ENCODE assay signal across 8 mouse cellular contexts in the genomic region with DNA sequence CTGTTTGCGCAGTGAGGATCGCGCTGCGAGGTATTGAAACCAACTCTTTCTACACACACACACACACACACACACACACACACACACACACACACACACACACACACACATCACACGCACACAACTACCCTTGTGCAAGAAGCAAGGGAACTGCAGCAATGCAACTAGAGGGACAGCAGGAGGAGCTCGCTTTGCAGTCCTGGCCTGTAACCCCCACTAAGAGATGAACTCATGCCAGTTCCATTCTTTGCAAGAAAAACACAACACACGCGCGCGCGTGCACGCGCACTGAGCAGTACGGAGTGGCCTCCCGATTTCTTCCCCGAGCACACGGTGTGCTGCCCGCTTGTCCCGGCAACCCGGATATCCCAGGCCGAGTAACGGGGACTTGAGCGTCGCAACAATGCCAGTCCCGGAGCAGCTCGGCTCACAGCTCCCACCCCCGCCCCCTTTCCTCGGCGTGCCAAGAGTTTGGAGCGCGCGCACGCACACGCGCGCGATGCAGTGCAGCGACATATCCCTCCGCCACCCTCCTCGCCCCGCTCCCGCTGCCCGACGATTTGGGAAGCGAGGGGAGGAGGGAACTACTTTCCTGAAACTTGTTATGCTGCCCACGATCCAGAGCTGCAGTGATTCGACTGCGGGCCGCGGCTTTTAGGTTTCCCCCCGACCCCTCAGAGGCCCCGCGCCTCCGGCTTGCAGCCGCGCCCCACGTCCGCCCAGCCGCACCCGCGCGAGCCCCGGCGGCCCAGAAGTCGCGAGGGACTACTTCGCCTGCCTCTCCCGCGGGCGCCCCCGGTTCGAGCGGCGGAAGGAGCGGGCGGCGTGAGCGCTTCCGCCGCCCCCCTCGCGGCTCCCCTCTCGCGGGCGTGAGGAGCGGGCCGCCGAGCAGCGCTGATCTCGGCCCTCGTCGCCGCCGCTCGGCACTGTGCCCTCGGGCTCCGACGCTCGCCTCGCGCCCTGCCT. TPM values are rescaled to one million over a fixed set of nuclear protein-coding genes. Genes with fewer than 3 reads are reported as not detected.
A peak's percentile ranks its signal among the peaks of the same experiment; 100 is the strongest.
DNase-seq lines count a peak whose midpoint lies in the region; ATAC-seq and TF ChIP-seq lines count a peak whose summit lies in the region.

No protein-coding gene starts in this region.

- under 1% methylated on average over 100 of the region's 101 CpGs for WGBS in bone marrow, adult 2 months
- WGBS in embryonic facial prominence, embryonic 15.5 days, result under 1% methylated on average over 85 of the region's 101 CpGs
- WGBS in limb, embryonic 14.5 days, result under 1% methylated on average over 76 of the region's 101 CpGs
- under 1% methylated on average over 73 of the region's 101 CpGs for WGBS in midbrain, postnatal 0 days

- peak overlapping the region; percentile 67 for H3K4me2 ChIP-seq in embryonic facial prominence, embryonic 15.5 days (replicated peaks)
- peak overlapping the region; percentile 72 for H3K4me2 ChIP-seq in limb, embryonic 14.5 days (replicated peaks; ENCODE audit: low read depth, low read length, severe bottlenecking)
- H3K4me2 ChIP-seq in midbrain, postnatal 0 days (ENCODE audit: low read depth, low read length, poor library complexity, severe bottlenecking), result peak overlapping the region; percentile 68

- TF ChIP-seq CTCF in bone marrow, adult 2 months (IDR thresholded peaks at IDR 0.05; ENCODE audit: control insufficient read depth, insufficient read depth, low read length), result peak; percentile 39; the same call in 1 of the 2 replicates
- TF ChIP-seq CTCF in midbrain, postnatal 0 days (IDR thresholded peaks at IDR 0.05), result peak; percentile 73

- no peaks in the 10 kb centered on the region for H3K9me3 ChIP-seq in embryonic facial prominence, embryonic 15.5 days (replicated peaks)
- no peaks in the 10 kb centered on the region for H3K9me3 ChIP-seq in limb, embryonic 14.5 days (ENCODE audit: control insufficient read depth, low read length)
- H3K9me3 ChIP-seq in midbrain, postnatal 0 days (ENCODE audit: low read length), result no peaks in the 10 kb centered on the region

- H3K36me3 ChIP-seq in embryonic facial prominence, embryonic 15.5 days, result no peaks in the 10 kb centered on the region
- H3K36me3 ChIP-seq in limb, embryonic 14.5 days (ENCODE audit: control insufficient read depth, insufficient read depth, low read length), result no peaks in the 10 kb centered on the region
- no peaks in the 10 kb centered on the region for H3K36me3 ChIP-seq in midbrain, postnatal 0 days (ENCODE audit: insufficient read depth, low read length)

- ATAC-seq in embryonic facial prominence, embryonic 15.5 days (ENCODE audit: insufficient number of reproducible peaks, low FRiP score, low TSS enrichment, low read depth), result peak; percentile 84
- peak; percentile 86 for ATAC-seq in limb, embryonic 14.5 days (ENCODE audit: low FRiP score, low read depth)
- ATAC-seq in midbrain, postnatal 0 days (ENCODE audit: low FRiP score), result peak; percentile 84

- H3K4me1 ChIP-seq in bone marrow, adult 2 months (ENCODE audit: control insufficient read depth, insufficient read depth, low read length), result no peaks in the 10 kb centered on the region
- peaks cover 12% of the 10 kb centered on the region for H3K4me1 ChIP-seq in embryonic facial prominence, embryonic 15.5 days
- H3K4me1 ChIP-seq in limb, embryonic 14.5 days (ENCODE audit: control insufficient read depth, insufficient read depth, low read length), result peaks cover 6% of the 10 kb centered on the region
- H3K4me1 ChIP-seq in midbrain, postnatal 0 days (ENCODE audit: insufficient read depth, low read length), result no peaks in the 10 kb centered on the region

- H3K27me3 ChIP-seq in embryonic facial prominence, embryonic 15.5 days, result no peaks in the 10 kb centered on the region
- no peaks in the 10 kb centered on the region for H3K27me3 ChIP-seq in limb, embryonic 14.5 days (ENCODE audit: control insufficient read depth, insufficient read depth, low read length)
- H3K27me3 ChIP-seq in midbrain, postnatal 0 days (ENCODE audit: insufficient read depth, low read length), result no peaks in the 10 kb centered on the region

- peak overlapping the region; percentile 93 for H3K27ac ChIP-seq in bone marrow, adult 2 months (ENCODE audit: control insufficient read depth, insufficient read depth, low read depth, low read length, poor library complexity)
- peak overlapping the region; percentile 100 for H3K27ac ChIP-seq in embryonic facial prominence, embryonic 15.5 days (replicated peaks)
- H3K27ac ChIP-seq in limb, embryonic 14.5 days (replicated peaks; ENCODE audit: low read depth, low read length), result peak overlapping the region; percentile 99
- H3K27ac ChIP-seq in midbrain, postnatal 0 days (ENCODE audit: low read depth, low read length), result peak overlapping the region; percentile 99

- H3K4me3 ChIP-seq in bone marrow, adult 2 months (replicated peaks; ENCODE audit: control insufficient read depth, low read depth, low read length), result peak overlapping the region; percentile 87
- peak overlapping the region; percentile 93 for H3K4me3 ChIP-seq in embryonic facial prominence, embryonic 15.5 days (replicated peaks)
- H3K4me3 ChIP-seq in limb, embryonic 14.5 days (replicated peaks; ENCODE audit: low read length), result peak overlapping the region; percentile 98
- H3K4me3 ChIP-seq in midbrain, postnatal 0 days (ENCODE audit: low read depth, low read length), result peak overlapping the region; percentile 96

- peak; percentile 31; the same call in 1 of the 2 replicates for TF ChIP-seq POLR2A in bone marrow, adult 2 months (IDR thresholded peaks at IDR 0.05; ENCODE audit: borderline replicate concordance, control insufficient read depth, low read depth, low read length)
- TF ChIP-seq POLR2A in limb, embryonic 14.5 days (IDR thresholded peaks at IDR 0.05; ENCODE audit: borderline replicate concordance, extremely low read depth, insufficient read depth, insufficient read length), result peak; percentile 78

- H3K9ac ChIP-seq in embryonic facial prominence, embryonic 15.5 days, result peak overlapping the region; percentile 97
- peak overlapping the region; percentile 99 for H3K9ac ChIP-seq in limb, embryonic 14.5 days (ENCODE audit: low read depth, low read length, severe bottlenecking)
- H3K9ac ChIP-seq in midbrain, postnatal 0 days (replicated peaks; ENCODE audit: low read length, poor library complexity, severe bottlenecking), result peak overlapping the region; percentile 99

- peak; percentile 96 for DNase-seq in 416B (ENCODE audit: low read depth)
- DNase-seq in heart, adult 8-10 months (ENCODE audit: low spot score), result peak; percentile 89
- DNase-seq in kidney, adult 9 months, result peak; percentile 92
- peak; percentile 97 for DNase-seq in limb, embryonic 14.5 days (ENCODE audit: low spot score)
- peak; percentile 98 for DNase-seq in midbrain, postnatal 0 days (ENCODE audit: low spot score)
- DNase-seq in spleen, postnatal 14 days (ENCODE audit: low spot score in 2 of 2), result peak; percentile 57 to 67

RNA-seq across cellular contexts. Expression of a gene that starts 0.6 kb away (rescaled TPM):
- 3.2 and 5.6 TPM in 2 replicates for polyA plus RNA-seq in bone marrow, adult 2 months (2011; ENCODE audit: insufficient read depth, insufficient read length, low replicate concordance, missing spikeins)
- polyA plus RNA-seq in embryonic facial prominence, embryonic 15.5 days (2015; fragmentation: Nextera tagmentation; extraction: Ambion mirVana), result 17.5 and 18.9 TPM in 2 replicates
- 10 to 100 TPM in 3 of 4 experiments, 1 to 10 TPM in 1; 9.7 to 13.8 (median 13.0) TPM for total RNA-seq in heart, adult 8-10 months (2022)
- 22.4 and 23.6 TPM in 2 replicates for polyA plus RNA-seq in limb, embryonic 14.5 days (2012; rRNA removed)
- 30.8 and 32.7 TPM in 2 replicates for polyA plus RNA-seq in limb, embryonic 14.5 days (2014; fragmentation: Nextera tagmentation; extraction: Ambion mirVana)
- total RNA-seq in midbrain, postnatal 0 days (2014; rRNA removed), result 46.7 and 59.3 TPM in 2 replicates
- polyA plus RNA-seq in midbrain, postnatal 0 days (2015; fragmentation: Nextera tagmentation; extraction: Ambion mirVana), result 10.7 and 12.9 TPM in 2 replicates

Comparison
In these comparisons a context has a peak if more than half of its experiments do, and no peak if none do; other contexts are left out.
1. Peak in every context shown above with its lines: DNase-seq, ATAC-seq, H3K4me3 ChIP-seq and H3K27ac ChIP-seq.